Mouse (Mus musculus): ENCODE results near the gene Robo2. TPM values are rescaled to one million over a fixed set of nuclear protein-coding genes. Genes with fewer than 3 reads are reported as not detected.

Gene Robo2
- total RNA-seq, 2 experiments from 2014 or later: 0.23 to 1.0 TPM

DNA sequence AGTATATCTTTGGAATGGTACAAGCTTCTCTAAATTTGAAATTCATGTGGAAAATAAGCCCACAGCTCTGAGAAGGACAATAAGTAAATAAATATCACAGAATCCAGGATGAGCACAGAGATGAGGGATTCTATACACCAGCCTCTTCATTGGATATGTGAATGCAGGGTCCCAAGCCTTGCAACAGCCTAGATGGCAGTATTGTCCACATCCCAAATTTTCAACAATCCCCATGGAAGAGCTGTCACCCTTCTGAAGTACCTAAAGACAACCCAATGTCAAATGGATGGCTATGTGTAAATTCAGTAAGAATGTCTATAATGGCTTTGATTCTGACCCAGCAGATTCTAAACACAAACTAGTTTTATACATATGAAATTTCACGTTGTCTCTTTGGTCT lies 3.1 kb downstream of the Robo2 start:
- Histone ChIP-seq H3K4me3 (no peak overlapping the region), H3K27ac (no peak overlapping the region)
- no peak for DNase-seq
- intact Hi-C loops (cut with DNase I): no loop called here
- TF ChIP-seq CTCF (IDR thresholded peaks at IDR 0.05): no peak

DNA sequence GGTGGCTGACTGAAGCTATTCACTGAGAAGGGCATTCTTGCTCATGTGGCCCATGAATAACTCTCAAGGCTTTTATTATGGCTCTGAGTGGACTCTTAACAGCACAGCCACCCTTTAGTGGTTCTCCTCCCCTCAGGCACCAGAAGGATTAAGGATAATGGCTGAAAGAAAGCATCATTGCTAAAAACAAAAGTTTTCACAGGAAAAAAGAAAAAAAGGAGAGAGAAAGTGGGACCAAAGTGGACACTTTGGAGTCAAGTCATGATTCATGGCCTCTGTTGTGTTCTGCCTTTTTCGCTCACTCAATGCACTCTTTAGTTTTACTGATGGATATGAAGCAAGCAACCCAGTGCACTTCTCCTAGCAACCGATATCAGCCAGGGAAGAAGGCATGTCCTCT lies 14.3 kb downstream of the Robo2 start:
- intact Hi-C loops (cut with DNase I): no loop called here
- no peak overlapping the region for H3K27ac ChIP-seq
- no peak for DNase-seq
- no peak for TF ChIP-seq CTCF (IDR thresholded peaks at IDR 0.05)
- H3K4me3 ChIP-seq: no peak overlapping the region

DNA sequence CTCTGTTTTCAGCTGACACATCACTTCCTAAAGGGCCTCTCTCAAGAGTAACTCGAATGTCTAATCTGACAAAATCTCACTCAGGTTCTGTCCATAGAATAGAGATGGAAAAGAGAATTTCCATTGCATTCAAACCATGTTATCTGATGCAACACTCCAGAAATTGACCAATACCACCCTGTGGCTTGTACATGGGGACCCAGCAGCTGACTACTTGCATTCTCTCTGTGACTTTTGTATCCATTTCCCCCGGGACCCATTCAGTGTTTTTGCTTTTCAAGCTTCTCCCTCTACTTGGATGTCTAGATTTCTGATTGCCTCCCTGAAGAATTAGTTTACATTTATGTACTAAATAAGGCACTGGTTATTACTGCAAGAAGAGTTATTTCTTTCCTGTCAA lies 15.9 kb downstream of the Robo2 start:
- intact Hi-C loops (cut with DNase I): no loop called here
- no peak overlapping the region for H3K27ac ChIP-seq
- no peak for TF ChIP-seq CTCF (IDR thresholded peaks at IDR 0.05)
- H3K4me3 ChIP-seq: no peak overlapping the region
- DNase-seq: no peak

DNA sequence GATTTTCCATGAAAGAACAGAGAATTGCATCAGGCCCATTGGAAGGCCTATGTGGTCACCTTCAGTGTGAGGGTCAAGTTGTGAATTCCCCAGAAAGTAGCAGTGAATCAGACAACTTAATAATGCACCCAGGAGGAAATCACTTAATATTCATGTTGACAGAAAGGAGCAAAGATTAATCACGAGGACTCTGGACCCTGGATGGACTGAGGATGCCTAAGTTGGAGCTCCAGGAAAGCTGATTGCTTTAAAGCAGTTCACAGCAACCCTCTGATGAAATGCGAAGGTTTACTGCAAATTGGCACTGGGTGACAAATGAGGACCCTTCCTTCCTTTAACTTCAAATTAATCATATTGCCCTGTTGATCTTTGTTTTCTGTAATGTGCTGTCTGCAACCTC lies 32.2 kb downstream of the Robo2 start:
- H3K27ac ChIP-seq: no peak overlapping the region
- no peak for DNase-seq
- intact Hi-C loops (cut with DNase I): no loop called here
- TF ChIP-seq CTCF (IDR thresholded peaks at IDR 0.05): no peak
- H3K4me3 ChIP-seq: no peak overlapping the region

DNA sequence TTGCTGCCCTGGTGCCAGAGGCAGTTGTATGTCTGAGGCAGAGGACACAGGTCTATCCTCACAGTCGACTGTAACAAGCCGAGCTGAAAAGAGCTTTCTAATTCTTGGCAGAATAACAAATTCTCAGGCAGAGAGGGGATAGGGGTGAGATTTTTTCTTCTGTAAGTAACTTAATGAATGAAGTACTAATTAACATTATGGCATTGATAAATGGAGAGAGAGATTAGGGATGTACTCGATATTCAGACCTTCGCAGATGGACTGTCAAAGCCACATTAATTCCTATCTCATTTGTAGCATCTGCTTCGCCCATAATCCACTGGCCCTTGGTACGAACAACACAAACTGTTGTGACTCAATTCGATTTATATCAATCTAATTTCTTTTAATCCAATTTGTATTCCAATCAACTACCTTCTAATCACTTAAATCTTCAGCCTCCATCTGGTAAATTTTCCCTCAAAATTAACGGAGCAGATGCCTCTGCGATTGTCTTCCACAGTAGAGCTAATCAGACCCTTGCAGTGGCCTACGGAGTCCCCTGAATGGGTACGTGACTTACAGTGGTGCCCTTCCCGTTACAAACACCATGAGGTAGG lies 36.2 kb downstream of the Robo2 start:
- Histone ChIP-seq H3K4me3 (no peak overlapping the region), H3K27ac (no peak overlapping the region)
- intact Hi-C loops (cut with DNase I): no loop called here
- TF ChIP-seq CTCF (IDR thresholded peaks at IDR 0.05): no peak
- DNase-seq: no peak

DNA sequence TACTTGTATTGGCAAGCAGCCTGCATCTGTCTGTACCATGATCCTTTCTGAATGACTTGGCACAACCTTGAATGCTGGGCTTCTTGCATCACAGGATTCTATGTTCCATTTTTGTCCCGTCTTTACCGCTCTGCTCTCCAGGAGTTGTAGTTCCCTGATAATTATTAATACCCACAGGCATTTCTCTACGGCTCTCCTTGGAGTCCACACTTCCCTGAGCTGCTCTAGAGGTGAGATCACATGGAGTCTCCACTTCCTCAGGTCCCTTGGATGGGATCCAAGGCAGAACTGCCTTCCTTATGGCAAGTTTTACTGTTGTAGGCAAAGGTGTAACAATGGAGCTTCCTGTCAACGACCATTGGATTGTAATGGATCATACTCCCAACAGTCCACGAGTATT lies 37.1 kb downstream of the Robo2 start:
- Histone ChIP-seq H3K4me3 (no peak overlapping the region), H3K27ac (no peak overlapping the region)
- no peak for TF ChIP-seq CTCF (IDR thresholded peaks at IDR 0.05)
- no peak for DNase-seq
- intact Hi-C loops (cut with DNase I): no loop called here

DNA sequence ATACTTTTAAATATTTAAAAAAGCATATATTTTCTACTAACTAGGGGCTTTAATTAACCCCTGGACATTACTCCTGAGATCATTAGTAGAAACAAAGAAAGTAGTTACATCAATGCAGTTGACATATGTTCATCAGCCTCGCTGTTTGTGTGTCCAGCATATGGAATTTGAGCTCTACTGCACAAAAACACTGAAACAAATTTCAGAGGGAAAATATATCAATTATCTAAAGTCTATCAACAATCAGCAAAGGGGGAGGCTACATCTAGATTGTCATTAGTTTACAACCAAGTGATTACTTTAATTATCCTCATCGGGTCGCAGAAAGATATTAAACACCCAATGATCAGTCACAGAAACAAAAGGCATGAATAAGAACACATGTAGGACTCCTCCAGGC lies 38.2 kb downstream of the Robo2 start:
- Histone ChIP-seq H3K4me3 (no peak overlapping the region), H3K27ac (no peak overlapping the region)
- intact Hi-C loops (cut with DNase I): no loop called here
- DNase-seq: no peak
- no peak for TF ChIP-seq CTCF (IDR thresholded peaks at IDR 0.05)

DNA sequence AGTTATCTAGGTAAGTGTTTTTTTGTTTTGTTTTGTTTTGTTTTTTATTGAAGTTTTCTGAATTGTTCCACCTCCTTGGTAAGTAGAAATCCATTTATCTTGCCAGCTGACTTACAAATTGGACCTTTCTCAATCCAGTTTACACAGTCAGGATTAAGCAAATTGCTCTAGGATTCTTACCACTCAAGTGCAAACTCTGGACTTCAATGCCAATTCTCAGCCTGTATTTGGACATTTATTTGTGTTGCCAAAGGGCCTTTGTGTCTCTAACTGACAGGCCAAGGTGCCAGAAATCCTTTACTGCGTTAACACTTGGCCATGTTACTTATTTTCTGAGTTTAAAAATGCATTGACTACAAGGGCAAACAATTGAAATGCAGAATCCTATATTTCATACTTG lies 38.7 kb downstream of the Robo2 start:
- no peak for TF ChIP-seq CTCF (IDR thresholded peaks at IDR 0.05)
- intact Hi-C loops (cut with DNase I): no loop called here
- Histone ChIP-seq H3K27ac (no peak overlapping the region), H3K4me3 (no peak overlapping the region)
- no peak for DNase-seq

DNA sequence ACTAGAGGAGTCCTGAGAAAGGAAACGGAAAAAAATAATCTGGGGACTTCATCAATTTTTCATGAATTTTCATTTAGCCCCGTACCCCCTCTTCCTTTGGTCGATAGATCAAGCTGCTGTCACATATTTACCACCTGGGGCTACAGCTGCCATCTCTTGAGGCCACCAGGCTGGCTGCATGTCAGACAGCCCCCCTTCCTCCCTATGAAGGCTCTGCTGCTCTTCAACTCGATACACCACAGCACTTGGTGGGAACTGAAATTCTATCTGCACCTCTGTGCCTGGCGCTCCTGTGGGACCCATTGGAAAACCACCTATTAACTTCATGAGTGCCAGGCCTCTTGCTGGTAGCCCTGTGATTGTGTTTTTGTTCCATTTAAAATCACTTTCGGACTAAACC lies 63.2 kb downstream of the Robo2 start:
- H3K27ac ChIP-seq: no peak overlapping the region
- intact Hi-C loops (cut with DNase I): no loop called here
- H3K4me3 ChIP-seq: no peak overlapping the region
- DNase-seq: no peak
- no peak for TF ChIP-seq CTCF (IDR thresholded peaks at IDR 0.05)

DNA sequence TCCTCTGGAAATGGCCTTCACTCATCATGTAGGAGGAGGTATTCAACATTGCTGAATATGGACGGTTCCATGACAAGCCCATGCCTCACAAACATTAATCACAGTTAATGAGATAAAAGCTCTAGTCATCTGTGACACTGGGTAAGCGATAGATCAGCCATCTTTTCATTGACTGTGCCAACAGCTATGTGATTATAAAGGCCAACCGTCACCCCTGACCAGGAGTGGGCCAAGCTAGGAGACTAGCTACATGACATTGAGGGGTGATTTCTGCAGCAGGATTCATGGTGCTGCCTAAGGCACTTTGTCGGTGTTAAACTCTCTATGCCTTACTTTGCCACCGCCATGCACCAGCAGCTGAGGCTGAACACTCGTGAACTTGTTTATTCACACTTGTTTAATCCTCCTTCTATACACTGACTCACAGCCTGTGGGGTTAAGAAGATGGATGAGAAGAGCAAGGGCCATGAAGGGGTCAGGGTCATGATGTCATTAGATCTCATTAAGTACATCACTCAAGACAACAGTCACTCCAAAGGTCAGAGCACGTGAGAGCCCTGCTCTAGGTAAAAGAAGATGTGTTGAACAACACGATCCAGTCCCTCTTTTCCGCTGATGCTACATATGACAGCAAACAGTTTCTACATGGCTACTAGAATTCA lies 72.5 kb downstream of the Robo2 start:
- H3K4me3 ChIP-seq: no peak overlapping the region
- no peak for DNase-seq
- no peak overlapping the region for H3K27ac ChIP-seq
- no peak for TF ChIP-seq CTCF (IDR thresholded peaks at IDR 0.05)
- intact Hi-C loops (cut with DNase I): no loop called here

DNA sequence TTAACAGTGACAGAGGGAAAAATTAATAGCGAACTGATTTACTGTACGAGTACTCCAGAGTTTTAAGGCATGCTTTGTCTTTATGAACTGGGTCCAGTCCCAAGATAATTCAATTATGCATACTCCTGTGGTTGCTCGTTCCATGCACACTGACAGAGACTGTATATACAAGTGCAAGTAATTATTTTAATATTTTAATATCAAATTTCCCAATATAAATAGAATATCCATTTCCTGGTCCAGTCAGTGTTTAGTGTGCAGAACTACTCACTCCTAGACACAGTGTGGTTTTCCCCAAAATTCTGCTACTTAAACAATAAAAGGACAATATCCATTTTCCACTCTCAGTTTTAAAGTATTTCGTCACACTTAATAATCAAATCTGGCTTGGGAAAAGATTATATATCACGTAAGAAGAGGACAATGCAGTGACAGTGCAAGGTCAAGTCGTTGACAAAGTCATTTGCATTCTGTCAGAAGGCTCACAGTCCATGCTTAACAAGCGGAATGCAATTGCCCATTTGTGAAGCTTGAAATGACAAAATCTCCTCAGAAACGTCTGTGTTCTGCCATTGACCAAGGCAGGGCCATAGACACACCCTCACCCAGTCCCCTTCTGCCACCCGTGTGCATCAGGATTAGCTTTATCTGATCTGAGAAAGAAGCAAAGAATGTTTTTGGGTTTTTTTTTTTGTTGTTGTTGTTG lies 89.8 kb downstream of the Robo2 start:
- DNase-seq: no peak
- intact Hi-C loops (cut with DNase I): no loop called here
- TF ChIP-seq CTCF (IDR thresholded peaks at IDR 0.05): no peak

DNA sequence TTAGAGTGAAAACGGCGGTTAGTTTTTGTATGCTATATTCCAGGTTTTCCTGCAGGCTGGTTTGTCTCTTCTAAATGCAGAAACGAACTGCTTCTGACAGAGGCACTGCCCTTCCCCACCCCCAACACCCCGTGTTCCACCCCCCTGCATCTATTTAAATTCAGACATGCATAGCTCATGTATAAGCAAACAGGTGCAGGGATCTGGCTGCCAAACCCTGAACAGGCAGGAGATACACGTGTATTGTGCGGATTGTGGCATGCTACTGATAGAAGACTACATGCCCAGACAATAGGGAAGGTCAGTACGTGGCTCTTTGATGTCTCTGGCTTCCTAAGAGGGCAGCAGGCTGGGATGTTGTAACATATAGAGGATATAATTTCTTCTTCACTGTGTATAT lies 95.5 kb downstream of the Robo2 start:
- DNase-seq: no peak
- no peak for TF ChIP-seq CTCF (IDR thresholded peaks at IDR 0.05)
- no peak overlapping the region for H3K27ac ChIP-seq
- intact Hi-C loops (cut with DNase I): no loop called here
- no peak overlapping the region for H3K4me3 ChIP-seq

More for the DNA sequence above, 89.8 kb downstream of the Robo2 start:
- Histone ChIP-seq H3K27ac (no peak overlapping the region), H3K4me3 (no peak overlapping the region)

DNA sequence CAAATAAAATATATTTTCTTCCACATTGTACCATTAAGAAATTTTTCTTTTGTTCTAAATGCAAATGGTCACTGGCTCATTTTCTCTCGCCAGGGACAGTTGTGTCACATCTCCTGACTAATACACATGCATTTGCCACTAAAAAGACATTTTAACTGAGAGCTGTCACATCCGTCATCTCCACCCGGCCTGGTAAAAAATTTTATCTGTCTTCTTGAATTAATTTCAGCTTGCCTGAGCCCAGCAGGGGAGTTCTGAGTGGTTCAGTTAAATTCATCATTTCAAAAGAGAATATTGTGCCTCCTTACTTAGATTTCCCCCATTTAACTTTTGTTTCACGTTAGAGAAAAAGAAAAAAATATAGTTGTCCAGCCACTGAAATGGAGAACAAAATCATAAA lies 98.4 kb downstream of the Robo2 start:
- no peak for TF ChIP-seq CTCF (IDR thresholded peaks at IDR 0.05)
- DNase-seq: no peak
- no peak overlapping the region for H3K4me3 ChIP-seq
- H3K27ac ChIP-seq: no peak overlapping the region
- intact Hi-C loops (cut with DNase I): no loop called here

DNA sequence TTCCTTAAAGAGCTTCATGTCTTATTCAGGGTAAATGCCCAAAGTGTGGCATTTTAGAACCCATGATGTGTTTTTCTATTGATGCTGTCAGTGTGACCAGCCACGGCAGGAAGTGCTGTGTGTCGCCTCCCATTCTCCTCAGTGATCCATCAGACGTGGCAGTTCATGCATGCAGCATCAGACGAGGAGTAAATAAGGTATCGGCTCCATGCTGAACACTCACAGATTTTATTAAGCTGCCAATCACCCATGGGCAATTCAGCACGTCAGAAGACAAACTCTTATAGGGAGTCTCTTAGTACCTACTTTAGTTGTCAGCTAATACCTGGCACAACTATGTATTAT lies 104.1 kb downstream of the Robo2 start:
- no peak for DNase-seq
- no peak for TF ChIP-seq CTCF (IDR thresholded peaks at IDR 0.05)
- intact Hi-C loops (cut with DNase I): no loop called here
- no peak overlapping the region for H3K4me3 ChIP-seq
- no peak overlapping the region for H3K27ac ChIP-seq
